9 mouse cellular contexts compared by ENCODE assay signal in genomic region chr19:12499485-12499884, GRCm38 (mm10). TPM values are rescaled to one million over a fixed set of nuclear protein-coding genes. Genes with fewer than 3 reads are reported as not detected.
DNase-seq lines count a peak whose midpoint lies in the region; ATAC-seq and TF ChIP-seq lines count a peak whose summit lies in the region.
"Had no signal": no experiment of that assay in that cellular context is flagged by ENCODE, and none has a peak within 500 bp of the region (broad histone marks: within the 10 kb centered on the region; RNA-seq: fewer than 3 reads in every experiment).

No protein-coding gene starts in this region.

- dilution Hi-C loops in CH12.LX (cut with MboI; ENCODE audit: extremely low pct_ligation_motif_present, extremely low pct_unique_long_range_greater_than_20kb, low sequenced_read_pairs), result no loop called here

- WGBS in heart, embryonic 15.5 days, result 35% methylated on average over 2 of the region's 2 CpGs
- WGBS in forebrain, embryonic 15.5 days, result 3% methylated on average over 2 of the region's 2 CpGs
- 7% methylated on average over 2 of the region's 2 CpGs for WGBS in midbrain, embryonic 12.5 days

- intact Hi-C loops in heart, postnatal 14 days (cut with DNase I), result no loop called here

- TF ChIP-seq RAD21 in CH12.LX (IDR thresholded peaks at IDR 0.05; ENCODE audit: low read depth, low read length), result no peak

- no peak overlapping the region for H3K9ac ChIP-seq in heart, embryonic 15.5 days
- peak overlapping the region; percentile 80; the same call in 1 of the 2 replicates for H3K9ac ChIP-seq in CH12.LX (ENCODE audit: insufficient read depth, low read depth)
- peak overlapping the region; percentile 80 for H3K9ac ChIP-seq in forebrain, embryonic 15.5 days (replicated peaks)
- peak overlapping the region; percentile 97 for H3K9ac ChIP-seq in midbrain, embryonic 12.5 days (replicated peaks)

- H3K36me3 ChIP-seq in heart, embryonic 15.5 days, result no peaks in the 10 kb centered on the region
- H3K36me3 ChIP-seq in CH12.LX (replicated peaks in 1 of 2; ENCODE audit: control insufficient read depth in 1 of 2, insufficient read depth in 1 of 2, low read length in 1 of 2), result peaks cover 0 to 37% of the 10 kb centered on the region in 2 experiments
- H3K36me3 ChIP-seq in forebrain, embryonic 15.5 days, result peaks cover 2% of the 10 kb centered on the region; the same call in 1 of the 2 replicates
- H3K36me3 ChIP-seq in midbrain, embryonic 12.5 days, result peaks cover 19% of the 10 kb centered on the region

- in situ Hi-C loops in CH12.LX (cut with MboI; ENCODE audit: low pct_ligation_motif_present, low pct_unique_long_range_greater_than_20kb, low sequenced_read_pairs), result loop anchor here (5.0 to 25.0 kb wide), 3 partner anchors 67 to 487 kb away; no protein-coding TSS in a partner anchor

- no peak overlapping the region; the same call in 1 of the 2 replicates for H3K4me2 ChIP-seq in heart, embryonic 15.5 days
- H3K4me2 ChIP-seq in CH12.LX (ENCODE audit: insufficient read depth, low read depth, poor library complexity, severe bottlenecking), result peak overlapping the region; percentile 83
- H3K4me2 ChIP-seq in forebrain, embryonic 15.5 days (replicated peaks), result peak overlapping the region; percentile 65
- H3K4me2 ChIP-seq in midbrain, embryonic 12.5 days (replicated peaks), result peak overlapping the region; percentile 73

- no peak overlapping the region for H3K27ac ChIP-seq in heart, embryonic 15.5 days
- H3K27ac ChIP-seq in CH12.LX (ENCODE audit: insufficient read depth, low read depth), result no peak overlapping the region
- H3K27ac ChIP-seq in forebrain, embryonic 15.5 days (replicated peaks), result no peak overlapping the region
- H3K27ac ChIP-seq in midbrain, embryonic 12.5 days (replicated peaks), result peak overlapping the region; percentile 98

- TF ChIP-seq EP300 in CH12.LX (IDR thresholded peaks at IDR 0.05; ENCODE audit: low read length), result no peak

- H3K9me3 ChIP-seq in heart, embryonic 15.5 days (replicated peaks), result no peaks in the 10 kb centered on the region
- no peaks in the 10 kb centered on the region for H3K9me3 ChIP-seq in CH12.LX (replicated peaks; ENCODE audit: low read length)
- no peaks in the 10 kb centered on the region for H3K9me3 ChIP-seq in forebrain, embryonic 15.5 days
- H3K9me3 ChIP-seq in midbrain, embryonic 12.5 days, result no peaks in the 10 kb centered on the region

- TF ChIP-seq POLR2A in CH12.LX (IDR thresholded peaks at IDR 0.05; ENCODE audit: low read depth, low read length), result no peak

- no peak for DNase-seq in heart, postnatal 14 days
- no peak for DNase-seq in CH12.LX (ENCODE audit: extremely low read depth)
- no peak for DNase-seq in urinary bladder, postnatal 4 days (ENCODE audit: low spot score in 2 of 2)
- DNase-seq in layer of hippocampus, postnatal 25 days (ENCODE audit: extremely low spot score in 1 of 2, low spot score in 1 of 2), result no peak

- H3K4me3 ChIP-seq in heart, embryonic 15.5 days, result peak overlapping the region; percentile 82; the same call in 1 of the 2 replicates
- peak overlapping the region; percentile 73 to 99 (median 96) for H3K4me3 ChIP-seq in CH12.LX (replicated peaks in 1 of 3; ENCODE audit: low read depth in 2 of 3, low read length in 2 of 3, poor library complexity in 1 of 3)
- H3K4me3 ChIP-seq in forebrain, embryonic 15.5 days, result peak overlapping the region; percentile 75
- H3K4me3 ChIP-seq in midbrain, embryonic 12.5 days, result peak overlapping the region; percentile 96

- H3K79me2 ChIP-seq in CH12.LX (replicated peaks; ENCODE audit: control insufficient read depth, extremely low read depth, insufficient read depth, poor library complexity, severe bottlenecking), result peaks cover 23% of the 10 kb centered on the region

- peaks cover 12% of the 10 kb centered on the region for H3K4me1 ChIP-seq in heart, embryonic 15.5 days (replicated peaks)
- peaks cover 7 to 51% of the 10 kb centered on the region in 2 experiments for H3K4me1 ChIP-seq in CH12.LX (ENCODE audit: control insufficient read depth in 1 of 2, insufficient read depth in 2 of 2)
- peaks cover 27% of the 10 kb centered on the region for H3K4me1 ChIP-seq in forebrain, embryonic 15.5 days
- H3K4me1 ChIP-seq in midbrain, embryonic 12.5 days, result peaks cover 55% of the 10 kb centered on the region

- ATAC-seq in heart, embryonic 15.5 days (replicated peaks; ENCODE audit: insufficient number of reproducible peaks, insufficient read depth, low FRiP score, low read depth), result no peak
- no peak for ATAC-seq in forebrain, embryonic 15.5 days (replicated peaks)
- ATAC-seq in midbrain, embryonic 12.5 days (ENCODE audit: low FRiP score, low read depth), result no peak
- ATAC-seq in cerebellum, adult (ENCODE audit: insufficient number of reproducible peaks, low FRiP score, low TSS enrichment), result no peak
- ATAC-seq: CD4-positive, CD25-positive, alpha-beta regulatory T cell, adult 4 months had no signal

- peaks cover 22% of the 10 kb centered on the region for H3K27me3 ChIP-seq in heart, embryonic 15.5 days
- H3K27me3 ChIP-seq in CH12.LX (replicated peaks), result no peaks in the 10 kb centered on the region
- H3K27me3 ChIP-seq in forebrain, embryonic 15.5 days, result no peaks in the 10 kb centered on the region
- no peaks in the 10 kb centered on the region for H3K27me3 ChIP-seq in midbrain, embryonic 12.5 days

- no peak for TF ChIP-seq CTCF in CH12.LX (conservative IDR thresholded peaks at IDR 0.05 in 1 of 2, IDR thresholded peaks at IDR 0.05 in 1 of 2; ENCODE audit: low read depth in 2 of 2, low read length in 2 of 2)

TF ChIP-seq in CH12.LX, 34 proteins besides CTCF, POLR2A, EP300 and RAD21:
- TF ChIP-seq USF2 (conservative IDR thresholded peaks at IDR 0.05; ENCODE audit: low read depth, low read length), result no peak
- no peak for TF ChIP-seq MYC (IDR thresholded peaks at IDR 0.05; ENCODE audit: low read depth, low read length)
- TF ChIP-seq ZKSCAN1 (IDR thresholded peaks at IDR 0.05; ENCODE audit: borderline replicate concordance, low read depth, low read length), result no peak
- TF ChIP-seq ZNF384 (IDR thresholded peaks at IDR 0.05; ENCODE audit: low read depth, low read length), result no peak
- TF ChIP-seq USF1 (IDR thresholded peaks at IDR 0.05; ENCODE audit: low read depth, low read length), result no peak
- no peak for TF ChIP-seq E2F4 (IDR thresholded peaks at IDR 0.05; ENCODE audit: insufficient replicate concordance, low read depth, low read length)
- no peak for TF ChIP-seq SIN3A (IDR thresholded peaks at IDR 0.05; ENCODE audit: low read length)
- TF ChIP-seq PAX5 (IDR thresholded peaks at IDR 0.05; ENCODE audit: low read length), result no peak
- no peak for TF ChIP-seq ETS1 (conservative IDR thresholded peaks at IDR 0.05; ENCODE audit: low read depth, low read length)
- TF ChIP-seq UBTF (IDR thresholded peaks at IDR 0.05; ENCODE audit: low read depth, low read length), result no peak
- no peak for TF ChIP-seq IRF4 (IDR thresholded peaks at IDR 0.05; ENCODE audit: low read depth, low read length)
- TF ChIP-seq TBP (conservative IDR thresholded peaks at IDR 0.05; ENCODE audit: low read depth, low read length), result no peak
- TF ChIP-seq MAX (IDR thresholded peaks at IDR 0.05; ENCODE audit: low read length), result no peak
- no peak for TF ChIP-seq BHLHE40 (IDR thresholded peaks at IDR 0.05; ENCODE audit: low read depth, low read length)

RNA-seq across cellular contexts. Expression of gene Dtx4, which starts 1.8 kb away (rescaled TPM):
- polyA plus RNA-seq in heart, embryonic 15.5 days (2015; fragmentation: Nextera tagmentation; extraction: Ambion mirVana), result 2.5 and 4.5 TPM in 2 replicates
- 1 to 10 TPM; 7.6 to 9.7 TPM for total RNA-seq in heart, postnatal 14 days (2021)
- total RNA-seq in CH12.LX (2012; rRNA removed) (19.2 and 21.2 TPM in 2 replicates), CH12.LX (2014; rRNA removed) (15.6 and 16.4 TPM in 2 replicates)
- 28.7 and 30.5 TPM in 2 replicates for polyA plus RNA-seq in CH12.LX (2012; ENCODE audit: insufficient read length, low read depth)
- 16.8 and 19.3 TPM in 2 replicates for polyA plus RNA-seq in forebrain, embryonic 15.5 days (2015; fragmentation: Nextera tagmentation; extraction: Ambion mirVana)
- 63.5 and 67.3 TPM in 2 replicates for polyA plus RNA-seq in midbrain, embryonic 12.5 days (2016; fragmentation: Nextera tagmentation; extraction: Ambion mirVana)
- 10 to 100 TPM; 32.8 to 34.8 TPM for total RNA-seq in layer of hippocampus, postnatal 25 days (2021)

RNA-seq across cellular contexts. Expression of gene Mpeg1, which starts 38.9 kb away (rescaled TPM):
- 0.54 and 0.72 TPM in 2 replicates for polyA plus RNA-seq in heart, embryonic 15.5 days (2015; fragmentation: Nextera tagmentation; extraction: Ambion mirVana)
- 1 to 10 TPM; 6.6 to 7.1 TPM for total RNA-seq in heart, postnatal 14 days (2021)
- total RNA-seq in CH12.LX (2012; rRNA removed), result 43.8 and 53.6 TPM in 2 replicates
- total RNA-seq in CH12.LX (2014; rRNA removed), result 67.0 and 68.0 TPM in 2 replicates
- polyA plus RNA-seq in CH12.LX (2012; ENCODE audit: insufficient read length, low read depth), result 241 and 270 TPM in 2 replicates
- 0.55 and 0.56 TPM in 2 replicates for polyA plus RNA-seq in forebrain, embryonic 15.5 days (2015; fragmentation: Nextera tagmentation; extraction: Ambion mirVana)
- polyA plus RNA-seq in midbrain, embryonic 12.5 days (2016; fragmentation: Nextera tagmentation; extraction: Ambion mirVana), result 0.43 and 0.48 TPM in 2 replicates
- total RNA-seq in layer of hippocampus, postnatal 25 days (2021), result 1 to 10 TPM; 8.1 to 9.5 TPM

RNA-seq across cellular contexts. Expression of gene Fam111a, which starts 46.1 kb away (rescaled TPM):
- 16.6 and 17.3 TPM in 2 replicates for polyA plus RNA-seq in heart, embryonic 15.5 days (2015; fragmentation: Nextera tagmentation; extraction: Ambion mirVana)
- 1 to 10 TPM; 5.8 to 7.3 TPM for total RNA-seq in heart, postnatal 14 days (2021)
- total RNA-seq in CH12.LX (2012; rRNA removed), result 47.6 and 53.6 TPM in 2 replicates
- 92.6 and 110 TPM in 2 replicates for total RNA-seq in CH12.LX (2014; rRNA removed)
- 102 and 103 TPM in 2 replicates for polyA plus RNA-seq in CH12.LX (2012; ENCODE audit: insufficient read length, low read depth)
- 8.9 and 9.4 TPM in 2 replicates for polyA plus RNA-seq in forebrain, embryonic 15.5 days (2015; fragmentation: Nextera tagmentation; extraction: Ambion mirVana)
- 15.4 and 16.7 TPM in 2 replicates for polyA plus RNA-seq in midbrain, embryonic 12.5 days (2016; fragmentation: Nextera tagmentation; extraction: Ambion mirVana)
- total RNA-seq in layer of hippocampus, postnatal 25 days (2021), result 1 to 10 TPM; 1.3 to 2.0 TPM

Comparison
In these comparisons a context has a peak if more than half of its experiments do, and no peak if none do; other contexts are left out.
1. RNA of gene Mpeg1, which starts 38.9 kb away (polyA plus RNA-seq): 241 to 270 TPM in CH12.LX; 0.55 to 0.56 TPM in forebrain, embryonic 15.5 days, 0.54 to 0.72 TPM in heart, embryonic 15.5 days and 0.43 to 0.48 TPM in midbrain, embryonic 12.5 days; every median in the first group is over 100 times any median in the second.
2. Peak in every context shown above with its lines, with median percentiles within 50 percentile points of each other: H3K4me3 ChIP-seq.